Mouse (Mus musculus) ovary, adult 18-20 months (tissue): ENCODE measurements around the gene Urb2.
"Not testable (repeated sequence)": the region's sequence is repeated elsewhere in the genome, so short reads cannot be mapped to it uniquely, and the experiment has no call there.

Experiments used
- DNase-seq: peaks from one replicate; pipeline ENCODE4 v3.0.0; 2022; ENCODE audit warnings: low spot score, mixed read lengths

Gene Urb2

GRCm38 (mm10) chr8:124021237-124022227 is at the start of gene Urb2, which contains the start of gene Taf5l:
TSS of gene Urb2 (plus strand) at chr8:124021508.
TSS of gene Taf5l (minus strand) at chr8:124021397.
- peak; percentile 84 for DNase-seq

- DNase-seq, result no peak
Measured at GRCm38 (mm10) chr8:123973495-123973894, 47.8 kb upstream of the Urb2 start.

GRCm38 (mm10) chr8:123977499-123977898 is 43.8 kb upstream of the Urb2 start:
- DNase-seq, result no peak

- DNase-seq, result no peak
Measured at GRCm38 (mm10) chr8:123978166-123978838, 43.0 kb upstream of the Urb2 start.

GRCm38 (mm10) chr8:123978926-123979325 is 42.4 kb upstream of the Urb2 start:
- DNase-seq, result no peak

- DNase-seq, result no peak
Measured at GRCm38 (mm10) chr8:123980239-123980638, 41.1 kb upstream of the Urb2 start.

GRCm38 (mm10) chr8:123981674-123982073 is 39.6 kb upstream of the Urb2 start:
- DNase-seq, result no peak

GRCm38 (mm10) chr8:123982291-123982793 is 39.0 kb upstream of the Urb2 start:
- peak; percentile 8 for DNase-seq

GRCm38 (mm10) chr8:123982826-123983400 is 38.4 kb upstream of the Urb2 start, which contains the start of gene Abcb10:
TSS of gene Abcb10 (minus strand) at chr8:123983122.
- peak; percentile 93 for DNase-seq

- no peak for DNase-seq
Measured at GRCm38 (mm10) chr8:123988605-123989038, 32.7 kb upstream of the Urb2 start.

- DNase-seq, result no peak
Measured at GRCm38 (mm10) chr8:123989128-123989527, 32.2 kb upstream of the Urb2 start.

- no peak for DNase-seq
Measured at GRCm38 (mm10) chr8:123990277-123991049, 30.8 kb upstream of the Urb2 start.

GRCm38 (mm10) chr8:123992587-123992986 is 28.7 kb upstream of the Urb2 start:
- DNase-seq, result no peak

GRCm38 (mm10) chr8:123993597-123993996 is 27.7 kb upstream of the Urb2 start:
- DNase-seq, result no peak

GRCm38 (mm10) chr8:123993997-123994396 is 27.3 kb upstream of the Urb2 start:
- no peak for DNase-seq

GRCm38 (mm10) chr8:123999568-123999967 is 21.7 kb upstream of the Urb2 start:
- no peak for DNase-seq

- DNase-seq, result no peak
Measured at GRCm38 (mm10) chr8:124002546-124003108, 18.7 kb upstream of the Urb2 start.

GRCm38 (mm10) chr8:124007829-124008228 is 13.5 kb upstream of the Urb2 start:
- DNase-seq, result no peak

- DNase-seq, result no peak
Measured at GRCm38 (mm10) chr8:124011580-124011979, 9.7 kb upstream of the Urb2 start.

GRCm38 (mm10) chr8:124011989-124012586 is 9.2 kb upstream of the Urb2 start:
- DNase-seq, result no peak

GRCm38 (mm10) chr8:124014299-124014698 is 7.0 kb upstream of the Urb2 start:
- not testable (repeated sequence) for DNase-seq
